Mouse (Mus musculus) cerebellum, adult 8-10 months (tissue): ENCODE data around the gene Tbc1d2b.

ENCODE experiments used
- DNase-seq: peaks from one replicate; pipeline ENCODE4 v3.0.0; 2022

Gene Tbc1d2b

DNA sequence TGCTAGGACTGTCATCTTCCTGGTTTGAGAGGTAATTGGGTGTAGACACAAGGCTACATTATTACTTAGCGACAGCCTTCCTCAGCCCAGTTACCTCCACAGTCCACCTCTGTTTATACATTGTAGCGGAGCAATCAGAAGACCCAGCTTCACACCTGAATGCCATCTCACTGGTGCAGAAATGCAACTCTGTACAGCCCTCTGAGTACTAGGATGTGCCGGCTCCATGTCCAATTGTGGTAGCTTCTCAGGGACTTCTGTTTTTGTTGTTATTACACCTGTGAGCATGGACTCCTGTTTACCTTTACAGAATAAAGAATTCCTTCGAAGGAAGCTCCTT is 7.3 kb downstream of the Tbc1d2b start:
- DNase-seq = no peak

DNA sequence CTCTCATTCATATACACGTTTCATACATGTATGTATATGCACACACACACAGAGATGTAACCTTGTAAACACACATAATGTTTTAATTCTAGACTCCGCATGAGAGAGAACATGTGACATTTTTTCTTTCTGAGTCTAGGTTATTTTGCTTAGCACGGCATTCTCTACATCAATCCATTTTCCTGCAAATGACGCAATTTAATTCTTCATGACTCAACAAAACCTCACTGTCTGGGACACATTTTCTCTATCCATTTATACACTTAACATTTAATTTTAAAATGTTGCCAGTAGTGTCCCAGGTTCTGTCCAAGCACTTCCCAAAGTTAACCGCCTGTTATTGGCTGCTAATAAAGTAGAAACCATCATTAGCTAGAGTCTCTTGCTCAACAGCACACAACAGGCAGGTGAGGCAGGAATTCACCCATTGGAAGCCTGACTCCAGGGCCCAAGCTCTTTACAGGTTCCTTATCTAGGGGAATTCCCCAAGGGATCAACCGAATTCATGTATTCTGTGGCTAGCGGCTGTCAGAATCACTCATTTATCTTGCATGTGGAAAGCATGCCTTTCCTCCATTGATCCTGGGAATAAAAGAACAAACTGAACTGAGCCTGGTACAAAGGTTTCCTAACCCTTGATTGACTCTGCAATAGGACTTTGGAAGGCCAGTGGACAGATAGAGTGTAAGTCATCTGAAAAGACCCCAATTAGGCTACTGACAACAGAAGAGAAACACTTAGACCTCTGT is 7.8 kb downstream of the Tbc1d2b start:
- DNase-seq = no peak

DNA sequence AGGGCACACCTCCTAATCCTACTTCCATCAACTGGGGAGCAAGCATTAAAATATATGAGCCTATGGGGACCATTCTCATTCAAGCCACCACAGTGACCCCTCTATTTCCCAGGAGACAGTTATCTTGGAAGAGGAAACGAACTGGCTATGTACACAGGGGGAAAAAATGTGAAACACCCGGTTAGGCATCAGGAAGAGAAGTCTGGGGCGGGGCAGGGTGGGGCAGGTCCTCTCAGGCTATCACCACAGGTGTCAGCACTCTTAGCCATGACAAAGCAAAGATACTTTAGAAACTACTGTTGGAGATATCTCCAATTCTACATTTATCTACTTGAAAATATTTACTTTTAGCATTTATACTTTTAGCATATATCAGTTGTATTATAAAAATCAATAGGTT is 8.5 kb downstream of the Tbc1d2b start:
- DNase-seq = no peak

DNA sequence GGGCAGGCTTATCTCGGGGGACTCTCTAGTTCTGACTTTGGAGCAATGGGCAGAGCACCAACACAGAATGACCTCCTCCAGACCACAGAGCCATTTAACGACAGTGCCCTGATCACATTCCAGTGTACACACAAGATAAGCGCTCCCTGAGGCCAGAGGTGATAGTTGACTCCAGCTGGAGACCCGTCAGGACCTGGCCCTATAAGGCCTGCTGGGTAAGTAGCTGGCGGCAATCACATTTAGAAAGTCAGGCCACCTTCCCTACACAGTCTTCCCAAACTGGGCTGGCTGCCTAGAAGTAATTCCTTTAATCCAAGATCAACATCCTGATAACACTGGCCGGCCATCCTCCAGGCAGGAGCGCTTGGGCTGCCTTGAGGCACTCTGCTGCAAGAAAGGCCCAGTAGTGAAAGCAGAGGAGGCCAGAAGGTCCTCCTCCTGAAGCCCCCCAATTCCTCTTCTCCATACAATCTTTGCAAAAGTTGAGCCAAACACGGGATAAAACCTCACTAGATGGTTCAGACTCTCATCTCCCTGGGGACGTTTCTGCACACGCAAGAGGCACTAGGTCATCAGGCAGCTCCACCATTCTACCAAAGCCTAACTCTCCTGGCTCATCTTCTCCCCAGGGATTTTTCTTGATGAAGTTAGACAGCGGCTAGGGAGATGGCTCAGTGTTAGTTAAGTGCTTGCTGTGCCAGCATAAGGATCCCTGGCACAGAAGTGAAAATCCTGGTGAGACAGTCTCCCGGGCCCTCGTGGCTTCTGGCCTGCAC is 9.8 kb downstream of the Tbc1d2b start:
- DNase-seq = no peak

DNA sequence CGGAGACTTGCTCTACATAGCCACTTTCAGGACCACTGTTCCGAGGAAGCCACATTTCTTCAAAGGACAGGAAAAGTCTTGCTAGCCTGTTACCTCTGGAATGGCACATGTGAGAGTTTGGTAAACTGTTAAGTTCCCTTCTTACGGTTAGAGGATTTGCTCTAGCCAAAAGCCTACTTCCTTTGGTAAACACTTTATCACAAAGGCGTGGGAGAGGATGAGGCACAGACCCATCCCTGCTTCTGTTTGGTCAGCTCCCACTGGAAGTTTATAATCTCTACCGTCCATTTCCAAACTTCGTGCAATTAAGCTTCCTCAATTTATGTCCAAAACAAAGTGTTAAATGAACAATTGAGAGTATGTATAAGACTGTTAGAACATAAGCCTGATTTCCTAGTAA is 10.5 kb downstream of the Tbc1d2b start:
- no peak for DNase-seq

DNA sequence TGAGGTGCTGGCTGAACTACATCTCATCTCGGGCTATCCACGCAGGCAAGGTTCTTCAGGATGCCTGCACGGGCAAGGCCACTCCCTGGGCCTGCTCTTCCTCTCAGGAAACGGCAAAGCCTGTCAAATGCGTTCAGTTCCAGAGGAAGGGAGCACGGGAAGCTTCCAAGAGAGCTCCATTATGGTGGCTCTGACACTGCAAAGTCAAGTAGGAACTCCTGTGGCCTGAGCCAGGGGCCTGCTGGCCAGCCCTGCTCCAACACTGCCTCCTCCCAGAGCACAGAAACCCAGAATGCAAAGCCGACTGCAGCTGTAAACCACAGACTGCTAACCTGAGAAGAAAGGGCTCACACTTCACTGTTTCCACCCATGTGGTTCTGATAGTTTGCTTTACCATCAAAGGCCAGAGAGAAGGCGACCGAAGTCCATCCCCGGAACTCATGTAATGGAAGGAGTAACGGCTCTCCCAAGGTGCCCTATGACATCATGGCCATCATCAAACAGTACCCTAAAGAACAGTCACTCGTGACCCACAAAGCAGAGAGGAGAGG is 11.1 kb downstream of the Tbc1d2b start:
- DNase-seq = no peak

DNA sequence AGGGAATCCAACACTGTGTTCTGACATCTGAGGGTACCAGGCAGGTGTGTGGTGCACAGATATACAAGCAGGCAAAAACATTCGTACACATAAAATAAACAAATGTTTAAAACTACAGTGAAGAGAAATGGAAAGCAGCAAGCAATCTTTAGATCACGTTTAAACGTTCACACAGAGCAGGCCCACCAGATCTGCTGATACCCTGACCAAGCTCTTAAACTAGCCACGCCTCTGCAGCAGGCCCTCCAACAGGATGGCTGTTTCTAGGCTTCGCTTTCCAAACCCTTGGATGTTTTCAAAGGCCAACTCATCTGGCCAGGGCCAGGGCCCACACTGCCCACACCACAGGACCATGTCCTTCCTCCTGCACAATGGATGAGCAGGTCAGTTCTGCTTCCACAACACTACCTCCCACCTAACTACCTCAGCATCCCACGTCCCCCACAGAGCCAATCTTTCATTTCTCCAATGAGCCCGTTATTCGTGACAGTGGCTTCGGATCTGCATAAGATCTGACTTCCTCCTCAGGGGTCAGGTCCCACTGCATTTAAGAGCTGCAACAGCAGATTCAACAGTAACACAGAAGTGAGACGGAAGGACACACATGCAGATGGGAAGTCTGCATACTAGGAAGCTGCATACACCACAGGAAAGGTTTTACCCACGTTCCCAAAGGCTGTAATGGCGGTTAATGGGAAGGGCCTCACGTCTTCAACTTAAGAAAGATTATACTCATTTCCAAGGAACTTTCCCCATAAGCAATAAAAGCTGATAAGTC is 12.7 kb downstream of the Tbc1d2b start:
- no peak for DNase-seq

DNA sequence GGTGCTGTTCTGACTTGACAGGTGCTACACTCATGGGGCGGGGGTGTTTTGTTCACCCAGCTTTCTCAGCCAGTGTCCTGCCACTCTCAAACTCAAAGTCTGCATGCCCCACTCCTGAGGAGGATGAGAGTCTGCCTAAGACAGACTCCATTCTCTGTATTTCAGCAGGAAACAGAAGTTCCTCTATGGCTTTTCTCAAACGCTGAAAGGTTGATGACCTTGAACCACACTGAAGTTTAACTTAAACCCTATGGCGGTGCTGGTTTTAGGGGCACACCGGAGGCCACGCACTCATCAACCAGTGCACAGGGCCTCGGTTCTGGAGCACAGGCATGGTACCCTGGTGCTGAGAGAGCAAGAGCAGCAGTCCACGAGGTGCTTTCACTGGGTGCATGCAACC is 13.4 kb downstream of the Tbc1d2b start:
- DNase-seq = no peak

DNA sequence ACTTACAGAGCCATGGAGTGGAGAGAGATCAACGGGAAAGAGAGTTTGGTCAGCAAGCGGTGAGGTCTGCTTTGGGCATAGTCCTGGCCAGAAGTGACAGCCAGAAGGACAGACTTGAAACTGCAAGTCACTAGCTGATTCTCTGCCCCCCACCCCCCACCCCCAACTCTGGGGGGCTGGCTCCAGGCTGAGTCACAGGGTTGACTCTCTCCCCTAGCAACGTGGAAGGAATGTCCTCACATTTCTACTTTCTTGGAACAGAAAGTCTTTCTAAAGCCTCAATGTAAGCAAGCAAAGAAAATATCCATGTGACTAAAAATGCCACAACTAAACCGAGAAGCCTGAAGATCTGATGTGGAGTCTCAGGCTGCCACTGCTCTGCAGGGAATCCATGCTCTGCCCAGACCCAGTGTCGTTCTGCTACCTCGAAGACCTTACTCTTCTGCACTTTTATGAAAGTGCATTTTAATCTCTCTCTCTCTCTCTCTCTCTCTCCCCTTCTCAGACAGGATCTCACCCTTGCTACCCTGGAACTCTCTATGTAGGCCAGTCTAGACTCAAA is 14.7 kb downstream of the Tbc1d2b start:
- no peak for DNase-seq

DNA sequence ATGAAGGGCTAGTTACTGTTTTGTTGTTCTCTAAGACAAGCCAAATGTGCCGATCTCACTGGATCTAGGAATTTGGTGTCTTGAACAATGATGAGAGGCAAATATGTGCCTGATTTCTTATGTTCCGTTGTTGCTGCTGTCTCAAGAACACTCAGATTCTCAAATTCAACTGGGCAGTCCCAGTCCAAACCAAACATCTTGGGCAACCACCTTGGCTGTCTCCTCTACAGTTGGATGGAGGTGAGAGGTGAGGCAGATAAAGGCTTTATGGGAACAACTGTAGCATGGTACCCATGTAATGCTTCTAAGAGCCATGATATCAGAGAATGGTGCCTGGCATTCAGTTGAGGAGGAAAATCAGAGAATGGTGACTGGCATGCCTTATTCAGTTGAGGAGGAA is 17.4 kb downstream of the Tbc1d2b start:
- DNase-seq = no peak

DNA sequence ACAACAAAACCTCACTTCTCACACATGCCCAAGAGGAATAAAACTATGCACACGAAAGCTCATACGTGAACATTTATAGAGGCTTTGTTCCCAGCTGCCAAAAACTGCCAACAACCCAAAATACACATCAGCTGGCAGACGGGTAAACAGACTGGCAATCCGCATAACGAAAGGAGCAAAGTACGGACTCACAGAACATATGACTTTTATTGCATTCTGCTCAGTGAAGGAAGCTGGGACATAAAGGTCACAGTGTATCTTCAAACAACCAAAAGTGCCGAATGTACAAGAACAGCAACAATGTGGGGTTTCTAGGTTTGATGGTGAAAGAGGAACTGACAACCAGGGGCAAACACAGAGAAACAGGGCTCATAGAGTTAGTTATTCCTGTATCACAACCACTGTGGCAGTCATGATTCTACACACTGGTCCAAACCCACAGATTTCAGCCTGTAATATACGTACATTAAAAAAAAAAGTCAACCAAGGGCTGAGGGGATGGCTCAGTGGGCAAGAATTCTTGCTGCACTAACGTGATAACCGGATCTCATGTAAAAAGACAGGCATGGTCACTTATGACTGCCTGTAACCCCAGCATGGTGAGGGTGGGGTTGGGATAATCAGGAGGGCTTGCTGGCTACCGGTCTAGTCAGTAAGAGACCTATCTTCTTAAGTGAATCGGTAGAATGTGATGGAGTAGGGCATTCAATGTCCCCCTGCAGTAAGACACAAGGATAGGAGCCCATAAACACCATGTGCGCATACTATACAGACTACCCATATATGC is 19.4 kb downstream of the Tbc1d2b start:
- DNase-seq = no peak

DNA sequence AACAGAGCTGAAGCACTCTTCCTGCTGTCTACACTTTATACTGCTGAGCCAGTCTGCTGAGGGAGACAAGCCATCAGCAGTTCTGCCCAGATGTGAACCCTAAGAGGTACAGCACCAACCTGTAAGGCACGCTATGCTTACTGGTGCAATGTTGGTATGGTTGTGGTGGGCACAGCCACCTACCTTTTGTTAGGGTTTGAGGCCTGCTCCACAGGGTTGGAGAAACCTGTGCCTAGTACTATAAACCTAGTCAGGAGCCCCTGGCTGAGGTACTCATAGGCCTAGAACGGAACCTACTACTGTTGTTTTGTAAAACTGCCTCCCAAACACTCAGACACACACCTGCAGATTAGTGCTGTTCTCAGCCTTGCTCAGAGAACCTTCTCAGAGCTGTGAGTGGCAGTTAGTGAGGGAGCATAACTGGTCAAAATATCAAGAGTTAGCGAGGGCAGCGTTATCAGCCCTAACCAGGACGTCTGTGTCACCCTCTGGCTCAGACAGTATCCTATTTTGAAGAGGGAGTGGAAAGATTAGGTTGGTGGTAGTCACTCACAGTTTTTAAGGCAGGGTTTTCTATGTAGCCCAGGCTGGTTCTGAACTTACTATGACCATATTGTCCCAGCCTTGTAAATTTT is 20.3 kb downstream of the Tbc1d2b start:
- no peak for DNase-seq

DNA sequence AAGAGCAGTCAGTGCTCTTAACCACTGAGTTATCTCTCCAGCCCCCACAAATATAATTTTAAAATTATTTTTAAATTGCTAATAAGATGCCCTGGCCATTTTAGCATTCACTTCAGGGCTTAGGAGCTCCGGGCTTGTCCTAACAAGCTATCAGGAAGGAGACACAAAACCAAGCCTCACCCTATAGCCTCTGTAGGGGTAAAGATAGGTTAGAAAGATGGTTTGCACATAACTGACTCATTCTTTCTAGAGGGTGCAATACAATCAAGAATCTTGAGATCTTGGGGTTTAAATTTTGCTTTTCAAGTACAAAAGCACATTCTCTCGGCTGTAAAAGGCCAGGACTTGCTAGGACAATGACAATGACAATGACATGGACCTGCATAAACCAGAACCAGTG is 21.6 kb downstream of the Tbc1d2b start:
- DNase-seq = no peak

DNA sequence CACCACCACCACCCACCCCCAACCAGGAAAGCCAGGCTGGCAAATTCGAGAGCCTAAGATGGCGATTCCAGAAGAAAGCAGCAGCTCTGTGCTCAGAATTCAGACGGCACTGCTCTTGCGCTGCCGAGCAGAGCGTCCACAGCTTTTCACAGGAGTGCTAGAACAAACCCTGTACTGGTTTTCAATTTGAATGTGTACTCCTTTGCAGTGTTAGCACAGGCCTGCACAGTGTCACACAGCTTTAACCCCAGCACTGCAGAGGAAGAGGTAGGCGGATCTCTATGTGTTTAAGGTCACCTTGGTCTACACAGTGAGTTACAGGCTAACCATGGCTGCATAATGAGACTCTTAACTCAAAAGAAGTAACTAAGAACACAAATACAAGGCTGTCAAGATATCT is 22.3 kb downstream of the Tbc1d2b start:
- DNase-seq = no peak

DNA sequence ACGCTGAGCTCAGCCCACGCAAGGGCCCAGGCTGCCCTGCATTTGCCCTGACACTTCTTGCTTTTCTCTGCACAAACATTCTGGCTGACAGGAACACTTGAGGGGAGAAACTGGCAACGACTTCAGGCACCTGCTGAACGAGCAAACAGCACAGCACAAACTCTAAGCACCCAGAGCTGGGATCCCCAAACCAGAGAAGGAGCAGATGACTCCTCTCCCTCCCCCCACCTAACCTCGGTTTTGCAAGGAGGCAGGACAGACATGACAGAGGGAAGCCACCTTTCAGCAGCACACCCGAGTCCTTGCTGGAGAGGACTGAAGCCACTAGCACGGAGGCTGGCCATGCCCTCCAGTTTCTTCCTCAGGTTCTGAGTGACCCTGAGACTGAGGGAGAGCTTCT is 23.3 kb downstream of the Tbc1d2b start:
- DNase-seq = no peak

DNA sequence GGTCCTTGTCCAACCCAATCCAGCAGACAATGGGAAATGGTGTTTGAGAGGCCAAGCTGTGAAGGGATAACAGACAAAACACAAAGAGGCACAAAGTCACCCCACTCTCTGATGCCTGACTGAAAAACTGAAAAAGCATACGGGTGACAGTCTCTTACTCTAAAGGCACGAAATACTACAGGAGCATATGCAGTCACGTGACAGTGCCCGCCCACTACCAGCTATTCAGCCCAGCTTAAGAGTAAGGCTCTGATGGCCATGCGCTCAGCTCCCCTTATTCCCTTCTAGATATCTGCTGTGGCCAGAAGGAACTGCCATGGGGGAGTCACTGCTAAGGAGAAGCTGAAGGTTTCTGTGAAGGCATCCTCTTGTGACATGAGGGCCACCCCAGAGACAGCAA is 24.8 kb downstream of the Tbc1d2b start:
- DNase-seq = no peak

DNA sequence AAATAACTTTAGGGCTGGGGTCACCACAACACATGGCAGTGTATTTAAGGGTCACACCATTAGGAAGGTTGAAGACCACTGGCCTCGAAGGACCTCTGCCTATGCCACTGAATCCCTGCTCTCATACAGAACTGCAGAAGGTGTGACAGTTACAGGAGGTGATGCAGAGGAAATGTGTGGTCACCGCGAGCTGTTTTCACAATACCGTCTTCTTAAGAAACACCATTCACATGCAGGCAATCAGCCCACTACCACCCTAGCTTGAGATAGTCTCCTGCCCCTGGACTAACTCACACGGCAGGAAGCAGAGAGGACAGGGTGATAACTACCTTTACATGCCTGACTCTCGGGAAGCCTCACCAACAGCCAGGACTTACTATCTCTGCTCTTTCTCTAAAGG is 25.4 kb downstream of the Tbc1d2b start:
- no peak for DNase-seq

DNA sequence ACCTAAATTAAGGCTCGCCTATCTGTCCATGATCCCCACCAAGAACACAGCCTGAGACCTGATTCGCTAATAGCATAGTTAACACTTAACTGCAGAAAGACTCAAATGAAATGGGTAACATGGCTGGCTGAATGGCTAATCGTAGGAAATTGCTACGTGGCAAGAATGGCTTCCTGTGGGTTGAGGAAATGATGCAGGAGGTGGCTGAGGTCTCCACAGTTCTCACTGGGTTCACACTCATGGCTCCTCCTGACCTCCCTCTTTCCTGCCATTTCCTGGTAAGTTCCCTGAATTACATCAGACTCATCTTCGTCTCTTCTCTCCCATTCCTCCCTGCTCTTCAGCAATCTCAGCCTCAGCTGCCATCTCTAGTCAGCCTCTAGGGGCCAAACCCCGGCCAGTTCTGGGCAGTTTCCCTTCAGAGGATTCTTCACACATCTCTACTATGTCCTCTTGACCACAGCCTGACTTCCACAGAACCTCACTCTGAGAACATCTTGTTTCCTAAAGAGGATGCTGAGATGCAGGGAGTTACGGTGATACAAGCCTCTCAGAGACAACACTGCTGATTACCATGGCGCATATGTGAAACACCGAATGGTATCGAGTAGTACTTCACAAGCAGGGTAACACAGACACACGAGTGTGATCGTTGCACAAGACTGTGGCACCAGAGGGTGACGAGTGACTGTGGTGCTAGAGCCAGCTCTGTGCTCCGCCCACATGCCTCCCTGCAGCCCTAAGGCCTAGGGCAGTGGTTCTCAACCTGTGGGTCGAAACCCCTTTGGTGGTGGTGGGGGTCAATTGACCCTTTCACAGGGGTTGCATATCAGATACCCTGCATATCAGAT is 26.1 kb downstream of the Tbc1d2b start:
- DNase-seq = no peak

DNA sequence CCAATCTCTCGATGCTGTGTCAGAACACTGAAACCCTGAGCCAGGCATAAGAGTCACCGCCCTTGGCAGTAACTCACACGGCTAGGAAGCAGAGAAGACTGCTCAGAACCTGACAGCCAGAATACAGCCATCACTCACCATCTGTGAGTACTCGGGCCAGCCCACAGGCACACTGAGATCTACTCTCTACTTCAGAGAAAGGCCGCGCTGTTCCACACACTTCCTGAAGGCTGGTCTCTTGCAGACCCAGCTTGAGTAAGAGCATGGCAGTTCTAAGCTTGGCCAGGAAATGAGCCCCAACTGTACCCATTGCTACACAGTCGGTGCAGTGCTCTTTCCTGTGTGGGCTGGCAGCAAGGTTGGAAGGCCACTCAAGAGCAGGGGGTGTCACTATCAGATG is 27.7 kb downstream of the Tbc1d2b start:
- DNase-seq = no peak

DNA sequence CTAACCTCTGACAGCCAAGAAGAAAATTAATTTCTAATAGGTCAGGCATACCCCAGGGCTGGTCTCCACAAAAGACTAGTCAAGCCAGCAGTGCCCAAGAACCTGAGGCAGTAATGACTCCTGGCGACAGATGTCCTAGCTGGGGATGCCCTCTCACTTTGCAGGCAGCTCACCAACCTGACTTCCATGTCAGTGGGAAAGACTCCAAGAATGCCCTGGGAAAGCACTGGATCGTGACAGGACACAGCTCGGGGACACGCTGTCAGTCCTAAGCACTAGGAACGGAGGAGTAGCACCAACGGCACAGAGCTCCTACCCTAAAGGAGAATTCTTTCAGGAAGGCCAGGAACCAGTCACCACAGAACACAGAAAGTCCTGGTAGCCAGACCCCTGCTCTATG is 28.3 kb downstream of the Tbc1d2b start:
- no peak for DNase-seq

DNA sequence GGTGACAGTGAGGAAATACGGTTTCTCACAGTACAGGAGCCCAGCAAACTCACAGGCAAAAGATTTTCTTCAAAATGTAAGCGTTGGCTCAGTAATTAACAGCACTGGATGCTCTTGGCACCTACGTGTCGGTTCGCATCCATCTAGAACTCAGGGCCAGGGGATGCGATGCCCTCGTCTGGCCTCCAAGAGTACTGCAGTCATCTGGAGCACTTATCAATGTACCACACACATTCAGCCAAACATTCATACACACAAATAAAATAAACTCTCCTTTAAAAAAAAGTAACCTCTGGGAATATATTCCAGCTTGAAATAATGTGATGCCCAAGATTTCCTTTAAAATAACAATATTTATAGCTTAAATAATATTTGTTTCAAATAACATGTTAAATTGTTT is 29.0 kb downstream of the Tbc1d2b start:
- no peak for DNase-seq
